8 mouse cellular contexts compared by ENCODE assay signal in the genomic region with DNA sequence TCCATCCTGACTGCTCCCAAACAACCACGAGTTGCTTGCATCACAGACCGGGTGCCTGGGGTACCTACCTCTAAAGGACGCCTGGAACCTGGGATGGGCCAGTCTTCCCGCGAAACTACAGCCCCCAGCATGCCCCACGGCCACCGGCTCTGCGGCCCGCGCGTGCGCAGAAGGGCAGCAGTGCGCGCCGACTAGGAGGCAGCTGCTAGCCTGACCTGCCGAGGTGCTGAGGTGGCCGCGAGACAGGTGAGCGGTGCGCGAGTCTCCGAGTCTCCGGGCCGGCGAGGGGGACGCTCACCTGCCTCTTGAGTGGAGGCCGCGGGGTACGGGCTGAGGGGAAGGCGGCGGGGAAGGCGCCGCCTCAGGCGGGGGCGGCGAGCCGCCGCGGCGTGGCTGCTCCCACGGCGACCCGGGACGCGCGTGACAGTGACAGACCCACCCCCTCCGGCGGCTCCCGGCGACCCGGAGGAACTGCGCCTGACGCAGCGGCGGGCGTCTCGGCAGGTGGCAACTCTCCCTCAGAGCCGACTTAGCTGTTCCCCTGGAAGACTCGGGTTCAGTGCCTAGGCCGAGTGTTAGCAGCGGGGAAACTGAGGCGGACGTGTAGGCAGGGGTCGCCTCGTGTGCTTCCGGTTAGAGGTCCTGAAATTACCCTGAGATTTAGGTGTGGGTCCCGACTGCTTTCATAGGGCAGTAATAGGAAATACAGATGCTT. TPM values are rescaled to one million over a fixed set of nuclear protein-coding genes. Genes with fewer than 3 reads are reported as not detected.
DNase-seq lines count a peak whose midpoint lies in the region; ATAC-seq and TF ChIP-seq lines count a peak whose summit lies in the region.

A gene (plus strand): TSS at position 146 of the 715 bp plus-strand sequence.

- no peaks in the 10 kb centered on the region for H3K36me3 ChIP-seq in forebrain, embryonic 12.5 days (replicated peaks)
- no peaks in the 10 kb centered on the region for H3K36me3 ChIP-seq in heart, postnatal 0 days (replicated peaks; ENCODE audit: control insufficient read depth, insufficient read depth, low read length)
- H3K36me3 ChIP-seq in liver, embryonic 16.5 days (ENCODE audit: control insufficient read depth, insufficient read depth) = no peaks in the 10 kb centered on the region
- no peaks in the 10 kb centered on the region for H3K36me3 ChIP-seq in neural tube, embryonic 13.5 days
- no peaks in the 10 kb centered on the region for H3K36me3 ChIP-seq in testis, adult 2 months (ENCODE audit: control insufficient read depth, insufficient read depth, low read length)

- TF ChIP-seq POLR2A in testis, adult 2 months (IDR thresholded peaks at IDR 0.05; ENCODE audit: control insufficient read depth, low read depth, low read length) = peak; percentile 53

- H3K9ac ChIP-seq in forebrain, embryonic 12.5 days = peak within 1 kb of the TSS; percentile 75
- H3K9ac ChIP-seq in heart, postnatal 0 days (replicated peaks; ENCODE audit: low read depth, low read length) = peak within 1 kb of the TSS; percentile 55
- H3K9ac ChIP-seq in liver, embryonic 16.5 days (ENCODE audit: low read depth, low read length) = peak within 1 kb of the TSS; percentile 82
- H3K9ac ChIP-seq in neural tube, embryonic 13.5 days = peak within 1 kb of the TSS; percentile 85

- H3K27me3 ChIP-seq in forebrain, embryonic 12.5 days = no peaks in the 10 kb centered on the region
- no peaks in the 10 kb centered on the region for H3K27me3 ChIP-seq in heart, postnatal 0 days (ENCODE audit: control insufficient read depth, insufficient read depth, low read length)
- no peaks in the 10 kb centered on the region for H3K27me3 ChIP-seq in liver, embryonic 16.5 days (ENCODE audit: control insufficient read depth, insufficient read depth, low read depth, low read length)
- H3K27me3 ChIP-seq in neural tube, embryonic 13.5 days = no peaks in the 10 kb centered on the region
- no peaks in the 10 kb centered on the region for H3K27me3 ChIP-seq in testis, adult 2 months (ENCODE audit: control insufficient read depth, insufficient read depth, low read length)

- H3K4me2 ChIP-seq in forebrain, embryonic 12.5 days = peak within 1 kb of the TSS; percentile 78
- peak within 1 kb of the TSS; percentile 88 for H3K4me2 ChIP-seq in heart, postnatal 0 days (ENCODE audit: low read depth, low read length)
- H3K4me2 ChIP-seq in liver, embryonic 16.5 days (ENCODE audit: low read depth, low read length) = peak within 1 kb of the TSS; percentile 89
- peak within 1 kb of the TSS; percentile 83 for H3K4me2 ChIP-seq in neural tube, embryonic 13.5 days

- no peaks in the 10 kb centered on the region for H3K9me3 ChIP-seq in forebrain, embryonic 12.5 days
- H3K9me3 ChIP-seq in heart, postnatal 0 days (replicated peaks; ENCODE audit: control insufficient read depth, low read length) = no peaks in the 10 kb centered on the region
- H3K9me3 ChIP-seq in liver, embryonic 16.5 days (replicated peaks; ENCODE audit: control insufficient read depth, low read length) = no peaks in the 10 kb centered on the region
- H3K9me3 ChIP-seq in neural tube, embryonic 13.5 days = no peaks in the 10 kb centered on the region

- peak; percentile 95 for ATAC-seq in forebrain, embryonic 12.5 days (ENCODE audit: low FRiP score)
- peak; percentile 91 for ATAC-seq in heart, postnatal 0 days (ENCODE audit: insufficient read depth, low read depth)
- ATAC-seq in liver, embryonic 16.5 days (ENCODE audit: low read depth) = peak; percentile 90
- ATAC-seq in neural tube, embryonic 13.5 days (ENCODE audit: low read depth) = peak; percentile 96

- peaks cover 9% of the 10 kb centered on the region for H3K4me1 ChIP-seq in forebrain, embryonic 12.5 days
- H3K4me1 ChIP-seq in heart, postnatal 0 days (ENCODE audit: control insufficient read depth, insufficient read depth) = 0 out of 2 replicates have a peak, but pooled peaks cover 9% of the 10 kb centered on the region
- peaks cover 20% of the 10 kb centered on the region for H3K4me1 ChIP-seq in liver, embryonic 16.5 days (ENCODE audit: control insufficient read depth, low read depth, low read length)
- H3K4me1 ChIP-seq in neural tube, embryonic 13.5 days (replicated peaks) = peaks cover 18% of the 10 kb centered on the region
- peaks cover 9% of the 10 kb centered on the region for H3K4me1 ChIP-seq in testis, adult 2 months (ENCODE audit: control insufficient read depth, insufficient read depth, low read length)

- whole genome bisulfite sequencing in forebrain, embryonic 12.5 days = under 1% methylated on average over 47 of the region's 67 CpGs
- WGBS in heart, postnatal 0 days = under 1% methylated on average over 67 of the region's 67 CpGs
- under 1% methylated on average over 67 of the region's 67 CpGs for WGBS in liver, embryonic 16.5 days (ENCODE audit: insufficient replicate concordance)
- under 1% methylated on average over 67 of the region's 67 CpGs for WGBS in neural tube, embryonic 13.5 days

- no peak for TF ChIP-seq CTCF in heart, postnatal 0 days (IDR thresholded peaks at IDR 0.05; ENCODE audit: low read depth)
- no peak for TF ChIP-seq CTCF in testis, adult 2 months (IDR thresholded peaks at IDR 0.05; ENCODE audit: control insufficient read depth, insufficient read depth, insufficient replicate concordance, low read depth, low read length)

- DNase-seq in CD8-positive naive resting alpha-beta T cell, adult 2 months (ENCODE audit: low read depth in 2 of 2, low spot score in 2 of 2) = peak; percentile 69 to 73
- DNase-seq in c-Kit-positive CD71-positive TER-119-negative erythroid progenitor cells, embryonic 14.5 days (ENCODE audit: low read depth) = peak; percentile 67
- DNase-seq in heart, postnatal 0 days (ENCODE audit: low spot score) = peak; percentile 72
- peak; percentile 89 to 92 for DNase-seq in kidney, postnatal 4 days

- peak within 1 kb of the TSS; percentile 56; the same call in 1 of the 2 replicates for H3K27ac ChIP-seq in forebrain, embryonic 12.5 days
- H3K27ac ChIP-seq in heart, postnatal 0 days (ENCODE audit: low read depth) = no peak within 1 kb of the TSS
- 0 out of 2 replicates have a peak within 1 kb of the TSS, but pooled peaks have one; percentile 7 for H3K27ac ChIP-seq in liver, embryonic 16.5 days (ENCODE audit: low read length)
- H3K27ac ChIP-seq in neural tube, embryonic 13.5 days (replicated peaks) = peak within 1 kb of the TSS; percentile 77
- peak within 1 kb of the TSS; percentile 61 for H3K27ac ChIP-seq in testis, adult 2 months (ENCODE audit: control insufficient read depth, insufficient read depth, low read depth, low read length)

- TF ChIP-seq EP300 in heart, postnatal 0 days (IDR thresholded peaks at IDR 0.05; ENCODE audit: low read depth) = no peak

- H3K4me3 ChIP-seq in forebrain, embryonic 12.5 days (replicated peaks) = peak within 1 kb of the TSS; percentile 88
- H3K4me3 ChIP-seq in heart, postnatal 0 days (ENCODE audit: low read depth, low read length) = peak within 1 kb of the TSS; percentile 81
- H3K4me3 ChIP-seq in liver, embryonic 16.5 days (ENCODE audit: low read depth, low read length) = peak within 1 kb of the TSS; percentile 85
- peak within 1 kb of the TSS; percentile 88 for H3K4me3 ChIP-seq in neural tube, embryonic 13.5 days
- peak within 1 kb of the TSS; percentile 92 for H3K4me3 ChIP-seq in testis, adult 2 months (ENCODE audit: control insufficient read depth, low read depth, low read length)

RNA-seq across cellular contexts. Expression of the gene that starts here (rescaled TPM):
- 35.5 and 42.4 TPM in 2 replicates for polyA plus RNA-seq in forebrain, embryonic 12.5 days (2016; fragmentation: Nextera tagmentation; extraction: Ambion mirVana)
- total RNA-seq in heart, postnatal 0 days (2014; rRNA removed; ENCODE audit: low replicate concordance) = 21.0 and 35.6 TPM in 2 replicates
- polyA plus RNA-seq in heart, postnatal 0 days (2015; fragmentation: Nextera tagmentation; extraction: Ambion mirVana) = 7.8 and 9.3 TPM in 2 replicates
- polyA plus RNA-seq in liver, embryonic 16.5 days (2015; fragmentation: Nextera tagmentation; extraction: Ambion mirVana) = 7.9 TPM in 2 replicates
- polyA plus RNA-seq in neural tube, embryonic 13.5 days (2015; fragmentation: Nextera tagmentation; extraction: Ambion mirVana) = 51.1 and 55.8 TPM in 2 replicates
- polyA plus RNA-seq in testis, adult 2 months (2012; rRNA removed) = 79.5 and 101 TPM in 2 replicates
